Mouse (Mus musculus): ENCODE measurements at regions not wholly inside any gene's neighbourhood (a gene's known extent, or its start where the extent isn't known, plus 50 kb on each side); places are given as distances from the start of the nearest gene placed in this dataset.

- H3K36me3 ChIP-seq (ENCODE audit: control insufficient read depth, insufficient read depth, low read length) = no peaks in the 10 kb centered on the region
- H3K27me3 ChIP-seq (ENCODE audit: control insufficient read depth, insufficient read depth, low read length) = no peaks in the 10 kb centered on the region
- no peak overlapping the region for H3K9ac ChIP-seq (ENCODE audit: low read length)
- H3K4me2 ChIP-seq (ENCODE audit: low read depth, low read length, severe bottlenecking) = no peak overlapping the region
- no peaks in the 10 kb centered on the region for H3K4me1 ChIP-seq (replicated peaks; ENCODE audit: control insufficient read depth, insufficient read depth, low read length)
- H3K4me3 ChIP-seq (ENCODE audit: low read depth, low read length) = no peak overlapping the region
- no peaks in the 10 kb centered on the region for H3K9me3 ChIP-seq (ENCODE audit: control insufficient read depth, low read length)
- DNase-seq (ENCODE audit: low spot score) (no peak), ATAC-seq (replicated peaks; ENCODE audit: low FRiP score) (no peak)
- H3K27ac ChIP-seq (ENCODE audit: low read depth, low read length) = no peak overlapping the region
- 88% methylated on average over 6 of the region's 6 CpGs for WGBS
Measured at GRCm38 (mm10) chr4:127545106-127545505, 187.1 kb upstream of the Gjb5 start.

GRCm38 (mm10) chr4:127543276-127543675 lies 185.3 kb upstream of the Gjb5 start:
- WGBS = 83% methylated on average over 2 of the region's 2 CpGs
- H3K36me3 ChIP-seq (ENCODE audit: control insufficient read depth, insufficient read depth, low read length) = no peaks in the 10 kb centered on the region
- H3K27ac ChIP-seq (ENCODE audit: low read depth, low read length) = no peak overlapping the region
- ATAC-seq (replicated peaks; ENCODE audit: low FRiP score) (no peak), DNase-seq (ENCODE audit: low spot score) (no peak)
- no peak overlapping the region for H3K9ac ChIP-seq (ENCODE audit: low read length)
- H3K27me3 ChIP-seq (ENCODE audit: control insufficient read depth, insufficient read depth, low read length) = no peaks in the 10 kb centered on the region
- no peaks in the 10 kb centered on the region for H3K9me3 ChIP-seq (ENCODE audit: control insufficient read depth, low read length)
- H3K4me3 ChIP-seq (ENCODE audit: low read depth, low read length) = no peak overlapping the region
- no peaks in the 10 kb centered on the region for H3K4me1 ChIP-seq (replicated peaks; ENCODE audit: control insufficient read depth, insufficient read depth, low read length)
- no peak overlapping the region for H3K4me2 ChIP-seq (ENCODE audit: low read depth, low read length, severe bottlenecking)

GRCm38 (mm10) chr4:127542771-127543170 lies 184.8 kb upstream of the Gjb5 start:
- WGBS = 84% methylated on average over 4 of the region's 4 CpGs
- Histone ChIP-seq H3K36me3 (ENCODE audit: control insufficient read depth, insufficient read depth, low read length) (no peaks in the 10 kb centered on the region), H3K27me3 (ENCODE audit: control insufficient read depth, insufficient read depth, low read length) (no peaks in the 10 kb centered on the region), H3K9me3 (ENCODE audit: control insufficient read depth, low read length) (no peaks in the 10 kb centered on the region), H3K27ac (ENCODE audit: low read depth, low read length) (no peak overlapping the region), H3K9ac (ENCODE audit: low read length) (no peak overlapping the region), H3K4me2 (ENCODE audit: low read depth, low read length, severe bottlenecking) (no peak overlapping the region), H3K4me3 (ENCODE audit: low read depth, low read length) (no peak overlapping the region), H3K4me1 (replicated peaks; ENCODE audit: control insufficient read depth, insufficient read depth, low read length) (no peaks in the 10 kb centered on the region)
- DNase-seq (ENCODE audit: low spot score) (no peak), ATAC-seq (replicated peaks; ENCODE audit: low FRiP score) (no peak)

GRCm38 (mm10) chr4:127536952-127537351 lies 179.0 kb upstream of the Gjb5 start:
- no peaks in the 10 kb centered on the region for H3K27me3 ChIP-seq (ENCODE audit: control insufficient read depth, insufficient read depth, low read length)
- H3K4me1 ChIP-seq (replicated peaks; ENCODE audit: control insufficient read depth, insufficient read depth, low read length) = no peaks in the 10 kb centered on the region
- no peak overlapping the region for H3K27ac ChIP-seq (ENCODE audit: low read depth, low read length)
- H3K4me2 ChIP-seq (ENCODE audit: low read depth, low read length, severe bottlenecking) = no peak overlapping the region
- no peaks in the 10 kb centered on the region for H3K36me3 ChIP-seq (ENCODE audit: control insufficient read depth, insufficient read depth, low read length)
- H3K9ac ChIP-seq (ENCODE audit: low read length) = no peak overlapping the region
- WGBS = 48% methylated on average over 5 of the region's 5 CpGs
- ATAC-seq (replicated peaks; ENCODE audit: low FRiP score) (no peak), DNase-seq (ENCODE audit: low spot score) (no peak)
- H3K9me3 ChIP-seq (ENCODE audit: control insufficient read depth, low read length) = no peaks in the 10 kb centered on the region
- no peak overlapping the region for H3K4me3 ChIP-seq (ENCODE audit: low read depth, low read length)

GRCm38 (mm10) chr4:127535630-127536029 lies 177.6 kb upstream of the Gjb5 start:
- H3K27ac ChIP-seq (ENCODE audit: low read depth, low read length) = no peak overlapping the region
- H3K27me3 ChIP-seq (ENCODE audit: control insufficient read depth, insufficient read depth, low read length) = no peaks in the 10 kb centered on the region
- DNase-seq (ENCODE audit: low spot score) (no peak), ATAC-seq (replicated peaks; ENCODE audit: low FRiP score) (no peak)
- H3K9me3 ChIP-seq (ENCODE audit: control insufficient read depth, low read length) = no peaks in the 10 kb centered on the region
- no peak overlapping the region for H3K4me2 ChIP-seq (ENCODE audit: low read depth, low read length, severe bottlenecking)
- H3K4me1 ChIP-seq (replicated peaks; ENCODE audit: control insufficient read depth, insufficient read depth, low read length) = no peaks in the 10 kb centered on the region
- 76% methylated on average over 7 of the region's 7 CpGs for WGBS
- no peak overlapping the region for H3K9ac ChIP-seq (ENCODE audit: low read length)
- no peaks in the 10 kb centered on the region for H3K36me3 ChIP-seq (ENCODE audit: control insufficient read depth, insufficient read depth, low read length)
- no peak overlapping the region for H3K4me3 ChIP-seq (ENCODE audit: low read depth, low read length)

- no peaks in the 10 kb centered on the region for H3K9me3 ChIP-seq (ENCODE audit: control insufficient read depth, low read length)
- WGBS = 96% methylated on average over 3 of the region's 3 CpGs
- ATAC-seq (replicated peaks; ENCODE audit: low FRiP score) = no peak
- H3K4me2 ChIP-seq (ENCODE audit: low read depth, low read length, severe bottlenecking) = no peak overlapping the region
- H3K36me3 ChIP-seq (ENCODE audit: control insufficient read depth, insufficient read depth, low read length) = no peaks in the 10 kb centered on the region
- no peak overlapping the region for H3K27ac ChIP-seq (ENCODE audit: low read depth, low read length)
- no peaks in the 10 kb centered on the region for H3K4me1 ChIP-seq (replicated peaks; ENCODE audit: control insufficient read depth, insufficient read depth, low read length)
- no peak for DNase-seq (ENCODE audit: low spot score)
- no peak overlapping the region for H3K4me3 ChIP-seq (ENCODE audit: low read depth, low read length)
- H3K9ac ChIP-seq (ENCODE audit: low read length) = no peak overlapping the region
- H3K27me3 ChIP-seq (ENCODE audit: control insufficient read depth, insufficient read depth, low read length) = no peaks in the 10 kb centered on the region
Measured at GRCm38 (mm10) chr4:127534411-127534810, 176.4 kb upstream of the Gjb5 start.

- H3K4me2 ChIP-seq (ENCODE audit: low read depth, low read length, severe bottlenecking) = no peak overlapping the region
- H3K36me3 ChIP-seq (ENCODE audit: control insufficient read depth, insufficient read depth, low read length) = no peaks in the 10 kb centered on the region
- H3K27ac ChIP-seq (ENCODE audit: low read depth, low read length) = no peak overlapping the region
- no peak overlapping the region for H3K4me3 ChIP-seq (ENCODE audit: low read depth, low read length)
- no peak overlapping the region for H3K9ac ChIP-seq (ENCODE audit: low read length)
- H3K9me3 ChIP-seq (ENCODE audit: control insufficient read depth, low read length) = no peaks in the 10 kb centered on the region
- ATAC-seq (replicated peaks; ENCODE audit: low FRiP score) = no peak
- no peaks in the 10 kb centered on the region for H3K27me3 ChIP-seq (ENCODE audit: control insufficient read depth, insufficient read depth, low read length)
- no peak for DNase-seq (ENCODE audit: low spot score)
- WGBS = 73% methylated on average over 4 of the region's 4 CpGs
- H3K4me1 ChIP-seq (replicated peaks; ENCODE audit: control insufficient read depth, insufficient read depth, low read length) = no peaks in the 10 kb centered on the region
Measured at GRCm38 (mm10) chr4:127533726-127534125, 175.7 kb upstream of the Gjb5 start.

GRCm38 (mm10) chr4:127530779-127531178 lies 172.8 kb upstream of the Gjb5 start:
- H3K4me3 ChIP-seq (ENCODE audit: low read depth, low read length) = no peak overlapping the region
- no peak overlapping the region for H3K27ac ChIP-seq (ENCODE audit: low read depth, low read length)
- no peak overlapping the region for H3K4me2 ChIP-seq (ENCODE audit: low read depth, low read length, severe bottlenecking)
- no peaks in the 10 kb centered on the region for H3K9me3 ChIP-seq (ENCODE audit: control insufficient read depth, low read length)
- no peaks in the 10 kb centered on the region for H3K27me3 ChIP-seq (ENCODE audit: control insufficient read depth, insufficient read depth, low read length)
- no peaks in the 10 kb centered on the region for H3K4me1 ChIP-seq (replicated peaks; ENCODE audit: control insufficient read depth, insufficient read depth, low read length)
- H3K9ac ChIP-seq (ENCODE audit: low read length) = no peak overlapping the region
- no peaks in the 10 kb centered on the region for H3K36me3 ChIP-seq (ENCODE audit: control insufficient read depth, insufficient read depth, low read length)
- no peak for ATAC-seq (replicated peaks; ENCODE audit: low FRiP score)
- WGBS = 89% methylated on average over 11 of the region's 11 CpGs
- DNase-seq (ENCODE audit: low spot score) = no peak

GRCm38 (mm10) chr4:127522151-127522550 lies 164.2 kb upstream of the Gjb5 start:
- no peaks in the 10 kb centered on the region for H3K36me3 ChIP-seq (ENCODE audit: control insufficient read depth, insufficient read depth, low read length)
- H3K9ac ChIP-seq (ENCODE audit: low read length) = no peak overlapping the region
- no peak overlapping the region for H3K4me3 ChIP-seq (ENCODE audit: low read depth, low read length)
- no peak for ATAC-seq (replicated peaks; ENCODE audit: low FRiP score)
- H3K4me1 ChIP-seq (replicated peaks; ENCODE audit: control insufficient read depth, insufficient read depth, low read length) = no peaks in the 10 kb centered on the region
- H3K27ac ChIP-seq (ENCODE audit: low read depth, low read length) = no peak overlapping the region
- no peaks in the 10 kb centered on the region for H3K27me3 ChIP-seq (ENCODE audit: control insufficient read depth, insufficient read depth, low read length)
- DNase-seq (ENCODE audit: low spot score) = no peak
- H3K4me2 ChIP-seq (ENCODE audit: low read depth, low read length, severe bottlenecking) = no peak overlapping the region
- H3K9me3 ChIP-seq (ENCODE audit: control insufficient read depth, low read length) = no peaks in the 10 kb centered on the region
- WGBS = 90% methylated on average over 2 of the region's 2 CpGs

Measured in forebrain, embryonic 11.5 days (tissue).